Mouse (Mus musculus): Measurements from ENCODE around the gene Foxk1.

GRCm38 (mm10) chr5:142406937-142407336, 5.6 kb downstream of the Foxk1 start:
- no peak for TF ChIP-seq CTCF (IDR thresholded peaks at IDR 0.05; ENCODE audit: extremely low read depth, insufficient read length, insufficient replicate concordance, low read depth, low read length)
- no peak for TF ChIP-seq POLR2A (IDR thresholded peaks at IDR 0.05; ENCODE audit: low read depth, low read length)

All from small intestine, adult 2 months (tissue).